Mouse (Mus musculus) lung, postnatal 0 days (tissue): Measurements from ENCODE around the gene Arhgap29. TPM values are rescaled to one million over a fixed set of nuclear protein-coding genes. Genes with fewer than 3 reads are reported as not detected.
A peak's percentile ranks its signal among the peaks of the same experiment; 100 is the strongest.

Source experiments
- ATAC-seq: fragments of 200-750 bp; cut with Nextera tagmentation; 2 replicates; pipeline ENCODE4 v1.8.0; 2017; ENCODE audit warnings: moderate library complexity
- DNase-seq: peaks from one replicate; pipeline ENCODE4 v3.0.0-alpha.2; 2016; ENCODE audit warnings: low spot score
- H3K27ac ChIP-seq: fragments of 300-500 bp; sonication (generic); 2 replicates; pipeline ENCODE4 v1.5.1; 2014; ENCODE audit warnings: antibody characterized with exemption, mild to moderate bottlenecking, low read length, mixed read lengths
- H3K27me3 ChIP-seq: fragments of 300-500 bp; sonication (generic); replicated peaks from 2 replicates; pipeline ENCODE4 v1.6.1; 2014; ENCODE audit warnings: low read length, mixed read lengths; ENCODE audit not compliant: insufficient read depth
- H3K36me3 ChIP-seq: fragments of 300-500 bp; sonication (generic); 2 replicates; pipeline ENCODE4 v1.6.1; 2014; ENCODE audit warnings: low read length, mixed read lengths; ENCODE audit not compliant: insufficient read depth
- H3K4me1 ChIP-seq: fragments of 300-500 bp; sonication (generic); 2 replicates; pipeline ENCODE4 v1.6.1; 2014; ENCODE audit warnings: antibody characterized with exemption, low read depth, low read length, mixed read lengths; ENCODE audit not compliant: insufficient read depth
- H3K4me2 ChIP-seq: fragments of 300-500 bp; sonication (generic); replicated peaks from 2 replicates; pipeline ENCODE4 v1.6.1; 2014; ENCODE audit warnings: low read depth, mild to moderate bottlenecking, low read length, moderate library complexity, mixed read lengths
- H3K4me3 ChIP-seq: fragments of 300-500 bp; sonication (generic); 2 replicates; pipeline ENCODE4 v1.5.1; 2014; ENCODE audit warnings: low read depth, low read length
- H3K9ac ChIP-seq: fragments of 300-500 bp; sonication (generic); replicated peaks from 2 replicates; pipeline ENCODE4 v1.6.1; 2014; ENCODE audit warnings: low read depth, mild to moderate bottlenecking
- H3K9me3 ChIP-seq: fragments of 300-500 bp; sonication (generic); 2 replicates; pipeline ENCODE4 v1.6.1; 2016; ENCODE audit warnings: low read length, mixed read lengths
- CTCF ChIP-seq: IDR thresholded peaks from 2 replicates; pipeline ENCODE4 v1.5.1; 2016; ENCODE audit warnings: antibody characterized with exemption, mild to moderate bottlenecking
- EP300 ChIP-seq: IDR thresholded peaks from 2 replicates; pipeline ENCODE4 v1.6.1; 2016; ENCODE audit warnings: antibody characterized with exemption, mild to moderate bottlenecking, control low read depth
- WGBS: fragments of 180-500 bp; shearing (Covaris S2); extraction: QIAGEN DNeasy Blood & Tissue Kit; methylation state at CpG from one replicate; pipeline ENCODE4 v1.1.7; 2014; 5-methylcytosine and 5-hydroxymethylcytosine counted together
- polyA plus RNA-seq: library from polyadenylated mRNA; unstranded; fragments of >200 nt; fragmentation: Nextera tagmentation; extraction: Ambion mirVana; gene quantifications from 2 replicates; pipeline ENCODE4 v1.2.1, GENCODE M21; 2015

Gene Arhgap29
- polyA plus RNA-seq, 1 experiment from 2014 or later: 56.8 TPM

DNA sequence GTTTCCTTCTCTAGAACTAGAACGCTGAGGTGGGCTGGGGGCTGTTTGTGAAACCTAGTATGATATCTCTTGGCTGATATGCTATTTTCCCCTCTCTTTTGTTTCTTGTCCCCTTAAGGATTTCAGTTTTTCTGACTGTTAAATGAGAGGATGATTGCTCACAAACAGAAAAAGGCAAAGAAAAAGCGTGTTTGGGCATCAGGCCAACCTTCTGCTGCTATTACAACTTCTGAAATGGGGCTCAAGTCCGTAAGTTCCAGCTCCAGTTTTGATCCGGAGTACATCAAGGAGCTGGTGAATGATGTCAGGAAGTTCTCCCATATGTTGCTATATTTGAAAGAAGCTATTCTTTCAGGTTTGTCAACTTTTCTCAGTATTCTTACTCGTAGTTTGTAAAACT is 21.4 kb downstream of the Arhgap29 start:
- TF ChIP-seq CTCF (no peak), EP300 (no peak)
- no peak for DNase-seq
- Histone ChIP-seq H3K27ac (peak overlapping the region; percentile 45), H3K4me3 (no peak overlapping the region), H3K4me2 (peak overlapping the region; percentile 5), H3K9me3 (no peaks in the 10 kb centered on the region), H3K9ac (no peak overlapping the region), H3K4me1 (peaks cover 4% of the 10 kb centered on the region; the same call in 1 of the 2 replicates), H3K27me3 (no peaks in the 10 kb centered on the region), H3K36me3 (no peaks in the 10 kb centered on the region)
- 26% methylated on average over 5 of the region's 5 CpGs for WGBS
- no peak for ATAC-seq

DNA sequence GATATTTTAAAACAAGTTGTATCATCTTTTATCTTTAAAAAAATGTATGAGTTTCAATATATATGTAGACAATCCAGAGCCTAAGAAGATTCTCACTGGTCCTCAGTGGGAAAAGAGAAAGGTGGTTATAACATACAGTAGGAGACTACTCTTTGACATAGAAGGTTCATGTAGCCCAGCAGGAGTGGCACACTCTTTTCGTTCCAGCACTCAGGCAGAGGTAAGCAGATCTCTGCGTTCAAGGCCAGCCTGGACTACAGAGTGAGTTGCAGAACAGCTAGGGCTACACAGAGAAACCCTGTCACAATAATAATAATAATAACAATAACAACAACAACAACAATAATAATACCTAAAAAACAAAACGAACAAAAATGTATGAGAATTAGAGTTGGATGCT is 23.0 kb downstream of the Arhgap29 start:
- 89% methylated on average over 3 of the region's 3 CpGs for WGBS
- no peaks in the 10 kb centered on the region for H3K9me3 ChIP-seq
- TF ChIP-seq EP300 (no peak), CTCF (no peak)

DNA sequence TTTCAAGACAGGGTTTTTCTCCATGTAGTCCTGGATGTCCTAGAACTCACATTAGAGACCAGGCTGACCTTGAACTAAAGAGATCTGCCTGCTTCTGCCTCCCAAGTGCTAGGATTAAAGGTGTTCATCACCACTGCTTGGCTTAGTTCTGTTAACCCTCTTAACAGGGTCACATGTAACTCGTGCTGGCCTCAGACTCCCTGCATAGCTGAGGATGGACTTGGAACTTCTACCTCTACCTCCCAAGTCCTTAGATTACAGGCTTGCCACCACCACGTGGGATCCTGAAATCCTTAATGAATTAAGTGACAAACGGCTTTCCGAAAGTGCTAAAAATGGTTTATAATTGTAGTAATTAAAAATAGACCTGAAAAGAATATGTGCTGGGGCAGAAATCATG is 29.0 kb downstream of the Arhgap29 start:
- Histone ChIP-seq H3K4me3 (no peak overlapping the region), H3K4me2 (no peak overlapping the region), H3K4me1 (0 out of 2 replicates have a peak, but pooled peaks cover 2% of the 10 kb centered on the region), H3K27ac (no peak overlapping the region), H3K9me3 (no peaks in the 10 kb centered on the region), H3K36me3 (peaks cover 5% of the 10 kb centered on the region; the same call in 1 of the 2 replicates), H3K9ac (no peak overlapping the region), H3K27me3 (no peaks in the 10 kb centered on the region)
- 76% methylated on average over 4 of the region's 4 CpGs for WGBS
- DNase-seq: no peak
- no peak for TF ChIP-seq EP300
- ATAC-seq: no peak

More for the DNA sequence above, 23.0 kb downstream of the Arhgap29 start:
- ATAC-seq (no peak), DNase-seq (no peak)
- Histone ChIP-seq H3K4me3 (no peak overlapping the region), H3K27me3 (no peaks in the 10 kb centered on the region), H3K36me3 (no peaks in the 10 kb centered on the region), H3K4me1 (no peaks in the 10 kb centered on the region), H3K9ac (no peak overlapping the region), H3K4me2 (no peak overlapping the region), H3K27ac (no peak overlapping the region)

DNA sequence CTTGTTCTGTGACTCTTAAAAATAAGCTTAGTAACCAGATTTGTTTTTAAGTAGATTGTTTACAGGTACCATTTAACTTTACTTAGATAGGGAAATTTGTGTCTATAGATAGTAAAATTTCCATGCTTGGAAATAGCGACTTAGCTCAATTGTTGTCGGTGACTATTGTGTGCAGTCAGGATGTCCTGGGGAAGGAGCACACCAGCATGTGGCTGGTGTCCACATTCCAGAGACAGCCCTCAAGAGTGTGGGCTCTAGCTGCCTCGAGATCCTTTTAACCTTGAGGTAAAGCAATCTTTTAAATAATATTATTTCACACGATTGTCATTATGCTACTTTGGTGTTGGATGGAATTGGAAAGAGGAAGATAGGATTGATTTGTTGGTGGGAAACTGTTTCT is 30.1 kb downstream of the Arhgap29 start:
- TF ChIP-seq CTCF (no peak), EP300 (no peak)
- Histone ChIP-seq H3K9me3 (no peaks in the 10 kb centered on the region), H3K27ac (peak overlapping the region; percentile 64; the same call in 1 of the 2 replicates), H3K36me3 (peaks cover 5% of the 10 kb centered on the region; the same call in 1 of the 2 replicates), H3K27me3 (no peaks in the 10 kb centered on the region), H3K9ac (no peak overlapping the region), H3K4me1 (0 out of 2 replicates have a peak, but pooled peaks cover 2% of the 10 kb centered on the region), H3K4me3 (no peak overlapping the region), H3K4me2 (no peak overlapping the region)
- peak; percentile 49; the same call in 1 of the 2 replicates for ATAC-seq
- 45% methylated on average over 4 of the region's 4 CpGs for WGBS
- DNase-seq: peak; percentile 26

DNA sequence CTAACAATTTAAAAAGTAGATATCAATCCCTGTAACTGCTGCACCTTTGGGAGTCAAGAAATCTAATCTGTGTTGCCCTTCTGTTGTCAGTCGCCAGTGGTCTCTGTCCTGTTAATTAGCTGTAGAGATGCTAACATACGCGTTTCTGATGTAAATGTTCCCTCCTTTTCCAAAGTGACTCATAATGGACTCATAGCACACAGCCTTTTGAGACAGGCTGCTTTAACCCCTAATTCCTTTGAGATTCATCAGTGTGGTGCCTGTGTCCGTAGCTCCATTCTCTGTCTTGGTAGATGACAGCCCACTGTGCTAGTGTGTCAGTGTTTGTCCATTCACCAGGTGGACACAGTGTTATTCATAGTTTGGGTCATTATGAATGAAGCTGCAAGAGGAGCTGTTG is 42.8 kb downstream of the Arhgap29 start:
- 88% methylated on average over 4 of the region's 4 CpGs for WGBS
- Histone ChIP-seq H3K9me3 (no peaks in the 10 kb centered on the region), H3K36me3 (peaks cover 22% of the 10 kb centered on the region), H3K4me3 (no peak overlapping the region), H3K4me1 (no peaks in the 10 kb centered on the region), H3K27me3 (no peaks in the 10 kb centered on the region), H3K9ac (no peak overlapping the region), H3K27ac (no peak overlapping the region), H3K4me2 (no peak overlapping the region)
- no peak for TF ChIP-seq EP300
- TF ChIP-seq CTCF: no peak
- DNase-seq: no peak
- ATAC-seq: no peak

DNA sequence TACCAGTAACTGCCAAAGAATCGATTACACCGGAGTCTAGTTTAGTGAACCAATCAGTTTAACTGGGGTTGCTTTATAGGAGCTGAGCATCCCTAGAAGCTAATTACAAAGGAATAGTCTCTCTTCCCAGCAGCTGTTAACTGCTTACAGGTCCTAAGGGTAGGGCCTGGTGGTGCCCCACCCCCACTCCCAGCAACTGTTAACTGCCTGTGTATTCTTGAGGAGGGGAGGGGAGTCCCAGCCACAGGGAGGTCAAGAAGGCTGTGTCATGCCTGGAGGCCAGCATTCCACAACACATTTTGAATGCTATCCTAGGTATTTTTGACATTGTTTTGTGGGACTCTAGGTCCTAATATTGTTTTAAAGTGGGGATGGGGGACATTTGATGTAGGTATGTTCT is 47.6 kb downstream of the Arhgap29 start:
- Histone ChIP-seq H3K4me1 (no peaks in the 10 kb centered on the region), H3K4me3 (no peak overlapping the region), H3K27me3 (no peaks in the 10 kb centered on the region), H3K36me3 (peaks cover 24% of the 10 kb centered on the region), H3K9ac (no peak overlapping the region), H3K4me2 (no peak overlapping the region), H3K9me3 (no peaks in the 10 kb centered on the region), H3K27ac (no peak overlapping the region)
- ATAC-seq: no peak
- TF ChIP-seq EP300: no peak
- no peak for DNase-seq
- 82% methylated on average over 2 of the region's 2 CpGs for WGBS

DNA sequence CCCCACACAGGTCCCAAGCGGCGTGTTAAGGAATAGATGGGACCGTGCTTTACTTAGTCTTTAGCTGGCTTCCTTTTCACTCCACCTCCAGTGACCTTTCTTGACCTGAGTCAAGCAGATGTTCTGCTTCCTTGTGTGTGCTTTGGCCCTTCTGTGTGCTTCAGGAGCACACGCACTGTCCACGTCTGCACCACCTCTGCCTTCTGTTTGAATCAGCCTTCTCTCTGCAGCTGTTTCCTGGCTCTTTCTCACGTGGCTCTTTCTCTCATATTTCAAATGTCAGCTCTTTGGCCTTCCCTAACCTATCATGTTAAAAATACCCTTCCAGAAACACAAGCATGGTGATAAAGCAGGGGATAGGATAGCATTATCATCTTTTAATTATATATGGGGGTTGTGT is 49.2 kb downstream of the Arhgap29 start:
- ATAC-seq: no peak

More for the DNA sequence above, 49.2 kb downstream of the Arhgap29 start:
- WGBS: 56% methylated on average over 6 of the region's 6 CpGs
- no peak for DNase-seq
- H3K36me3 ChIP-seq: peaks cover 24% of the 10 kb centered on the region
- no peaks in the 10 kb centered on the region for H3K27me3 ChIP-seq
- no peak overlapping the region for H3K27ac ChIP-seq
- no peaks in the 10 kb centered on the region for H3K9me3 ChIP-seq
- no peak overlapping the region for H3K9ac ChIP-seq
- H3K4me1 ChIP-seq: no peaks in the 10 kb centered on the region
- H3K4me2 ChIP-seq: no peak overlapping the region
- TF ChIP-seq CTCF: no peak
- TF ChIP-seq EP300: no peak
- H3K4me3 ChIP-seq: no peak overlapping the region
